Mouse (Mus musculus) liver, adult 2 months (tissue): ENCODE results near the gene Klhdc2.

Source experiments
- CTCF ChIP-seq: fragments of 200-500 bp; IDR thresholded peaks from 2 replicates; pipeline ENCODE4 v1.5.1; 2011; ENCODE audit warnings: low read depth, low read length, control low read depth
- POLR2A ChIP-seq: fragments of 200-500 bp; IDR thresholded peaks from 2 replicates; pipeline ENCODE4 v1.6.1; 2011; ENCODE audit warnings: low read length, control low read depth; ENCODE audit not compliant: insufficient read depth; ENCODE audit errors: extremely low read depth

GRCm38 (mm10) chr12:69262251-69262650 lies 34.2 kb upstream of the Klhdc2 start:
- no peak for TF ChIP-seq CTCF
- TF ChIP-seq POLR2A = no peak
